Mouse (Mus musculus) heart, embryonic 11.5 days (tissue): Measurements from ENCODE around the gene Grm3. TPM values are rescaled to one million over a fixed set of nuclear protein-coding genes. Genes with fewer than 3 reads are reported as not detected.

Experiments
- ATAC-seq: fragments of 200-750 bp; cut with Nextera tagmentation; replicated peaks from 2 replicates; pipeline ENCODE4 v1.8.0; 2017; ENCODE audit warnings: moderate library complexity; ENCODE audit not compliant: insufficient number of reproducible peaks, low FRiP score, low TSS enrichment
- H3K27ac ChIP-seq: fragments of 300-500 bp; sonication (generic); 2 replicates; pipeline ENCODE4 v1.5.1; 2014; ENCODE audit warnings: mild to moderate bottlenecking, low read depth, low read length
- H3K27me3 ChIP-seq: fragments of 300-500 bp; sonication (generic); 2 replicates; pipeline ENCODE4 v1.6.1; 2014; ENCODE audit warnings: mild to moderate bottlenecking, low read length, mixed read lengths; ENCODE audit not compliant: control insufficient read depth, insufficient read depth
- H3K36me3 ChIP-seq: fragments of 300-500 bp; sonication (generic); 2 replicates; pipeline ENCODE4 v1.6.1; 2014; ENCODE audit warnings: mild to moderate bottlenecking, low read length, moderate library complexity, mixed read lengths; ENCODE audit not compliant: control insufficient read depth, insufficient read depth
- H3K4me1 ChIP-seq: fragments of 300-500 bp; sonication (generic); 2 replicates; pipeline ENCODE4 v1.6.1; 2014; ENCODE audit warnings: low read length; ENCODE audit not compliant: control insufficient read depth, insufficient read depth
- H3K4me2 ChIP-seq: fragments of 300-500 bp; sonication (generic); 2 replicates; pipeline ENCODE4 v1.6.1; 2014; ENCODE audit warnings: mild to moderate bottlenecking, moderate library complexity
- H3K4me3 ChIP-seq: fragments of 300-500 bp; sonication (generic); 2 replicates; pipeline ENCODE4 v1.5.1; 2014; ENCODE audit warnings: low read depth, low read length
- H3K9ac ChIP-seq: fragments of 300-500 bp; sonication (generic); 2 replicates; pipeline ENCODE4 v1.6.1; 2014; ENCODE audit warnings: mild to moderate bottlenecking, low read depth, low read length, moderate library complexity
- H3K9me3 ChIP-seq: fragments of 300-500 bp; sonication (generic); replicated peaks from 2 replicates; pipeline ENCODE4 v1.6.1; 2016; ENCODE audit warnings: low read length; ENCODE audit not compliant: control insufficient read depth
- WGBS: fragments of 180-500 bp; shearing (Covaris S2); extraction: QIAGEN DNeasy Blood & Tissue Kit; methylation state at CpG from one replicate; pipeline ENCODE4 v1.1.7; 2014; ENCODE audit not compliant: insufficient replicate concordance; 5-methylcytosine and 5-hydroxymethylcytosine counted together
- polyA plus RNA-seq: library from polyadenylated mRNA; unstranded; fragments of >200 nt; fragmentation: Nextera tagmentation; extraction: Ambion mirVana; gene quantifications from 2 replicates; pipeline ENCODE4 v1.2.1, GENCODE M21; 2014

Grm3 gene
- polyA plus RNA-seq, 1 experiment from 2014 or later, result 0.04 TPM

DNA sequence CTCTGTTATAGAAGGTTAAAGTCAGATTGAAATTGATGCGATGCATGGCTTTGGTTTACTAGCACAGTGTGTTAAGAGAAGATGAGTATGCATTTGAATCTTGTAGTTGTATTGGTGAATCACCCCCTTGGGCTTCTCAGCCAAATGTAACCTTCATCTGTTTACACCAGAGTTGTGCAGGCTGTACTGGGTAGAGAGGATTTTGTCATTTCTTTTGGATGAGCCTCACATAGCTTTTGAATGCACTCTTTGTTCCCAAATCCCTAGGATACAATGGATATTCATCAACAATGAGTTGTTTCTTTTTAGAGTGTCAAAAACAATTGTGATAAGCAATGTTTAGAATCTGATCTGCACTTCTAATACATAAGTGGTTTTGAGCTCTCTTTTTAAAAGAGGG, 17.9 kb downstream of the Grm3 start:
- Histone ChIP-seq H3K4me1 (no peaks in the 10 kb centered on the region), H3K27me3 (no peaks in the 10 kb centered on the region), H3K4me2 (no peak overlapping the region), H3K9ac (no peak overlapping the region), H3K36me3 (no peaks in the 10 kb centered on the region), H3K27ac (no peak overlapping the region), H3K4me3 (no peak overlapping the region), H3K9me3 (no peaks in the 10 kb centered on the region)
- no peak for ATAC-seq
- 88% methylated on average over 1 of the region's 1 CpGs for WGBS

DNA sequence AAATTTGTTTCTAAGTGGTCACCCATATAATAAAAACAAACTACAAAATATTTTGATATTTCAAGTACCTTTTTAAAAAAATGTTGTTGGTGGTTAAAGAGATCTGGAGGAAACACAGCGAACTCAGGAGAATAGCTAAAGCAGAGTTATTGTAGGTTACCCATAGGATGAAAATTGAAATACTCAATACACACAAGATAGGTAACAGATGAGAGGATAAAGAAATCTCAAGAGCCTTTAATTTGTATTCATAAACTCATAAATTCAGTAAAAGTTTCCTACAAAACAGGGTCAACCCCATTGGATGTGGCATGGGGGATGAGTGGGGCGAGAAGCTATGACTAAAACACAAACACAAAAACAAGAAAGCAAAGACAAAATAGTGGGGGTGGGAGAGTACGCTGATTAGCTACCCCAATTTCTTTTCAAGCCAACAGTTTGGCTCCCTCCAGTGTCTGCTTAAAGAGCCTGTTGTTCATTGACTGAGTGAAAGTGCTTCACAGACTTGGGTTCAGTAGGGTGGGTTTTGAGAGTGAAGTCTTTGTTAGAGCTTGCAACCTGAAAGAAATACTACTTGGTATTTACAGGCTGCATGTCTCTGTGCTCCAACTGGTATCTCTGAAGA, 21.5 kb downstream of the Grm3 start:
- H3K4me1 ChIP-seq, result no peaks in the 10 kb centered on the region
- no peaks in the 10 kb centered on the region for H3K27me3 ChIP-seq
- H3K36me3 ChIP-seq, result no peaks in the 10 kb centered on the region
- H3K4me3 ChIP-seq, result no peak overlapping the region
- ATAC-seq, result no peak
- no peak overlapping the region for H3K27ac ChIP-seq
- no peak overlapping the region for H3K9ac ChIP-seq
- no peaks in the 10 kb centered on the region for H3K9me3 ChIP-seq
- no peak overlapping the region for H3K4me2 ChIP-seq
- 44% methylated on average over 3 of the region's 3 CpGs for WGBS

DNA sequence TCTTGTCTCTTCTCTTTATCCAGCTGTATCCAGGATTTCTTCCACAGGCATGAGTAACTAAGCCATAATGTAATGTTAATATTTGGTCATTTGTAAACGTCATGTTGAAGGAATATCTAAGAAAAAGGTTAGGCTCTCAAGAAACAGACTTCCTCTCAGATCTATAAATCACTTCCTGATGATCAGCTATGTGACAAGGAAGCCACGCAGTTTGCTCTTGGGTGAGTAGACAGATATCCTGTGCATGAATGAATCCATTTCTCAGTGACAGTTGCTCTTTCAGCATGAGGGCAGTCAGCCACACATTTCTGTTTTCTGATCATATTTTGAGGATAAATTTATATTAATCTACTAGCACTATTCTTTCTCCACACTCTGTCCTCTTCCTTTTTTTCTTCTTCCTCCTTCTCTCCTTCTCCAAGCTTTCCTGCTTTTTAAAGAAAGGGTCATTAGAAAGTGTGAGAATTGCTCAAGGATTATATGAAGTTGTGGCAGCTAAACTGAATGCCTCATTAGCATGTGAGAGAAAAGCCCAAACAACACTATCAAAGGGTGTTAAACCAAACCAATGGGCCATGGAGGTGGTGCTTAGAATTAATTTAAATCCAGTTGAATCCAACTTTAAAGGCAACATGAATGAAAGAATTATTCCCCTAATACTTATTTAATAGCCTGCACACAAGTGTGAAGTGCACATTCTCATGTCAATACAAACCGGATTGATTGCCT, 22.1 kb downstream of the Grm3 start:
- Histone ChIP-seq H3K4me1 (no peaks in the 10 kb centered on the region), H3K27me3 (no peaks in the 10 kb centered on the region), H3K9me3 (no peaks in the 10 kb centered on the region), H3K4me2 (no peak overlapping the region), H3K9ac (no peak overlapping the region), H3K36me3 (no peaks in the 10 kb centered on the region), H3K27ac (no peak overlapping the region), H3K4me3 (no peak overlapping the region)
- no peak for ATAC-seq
- 28% methylated on average over 3 of the region's 3 CpGs for WGBS

DNA sequence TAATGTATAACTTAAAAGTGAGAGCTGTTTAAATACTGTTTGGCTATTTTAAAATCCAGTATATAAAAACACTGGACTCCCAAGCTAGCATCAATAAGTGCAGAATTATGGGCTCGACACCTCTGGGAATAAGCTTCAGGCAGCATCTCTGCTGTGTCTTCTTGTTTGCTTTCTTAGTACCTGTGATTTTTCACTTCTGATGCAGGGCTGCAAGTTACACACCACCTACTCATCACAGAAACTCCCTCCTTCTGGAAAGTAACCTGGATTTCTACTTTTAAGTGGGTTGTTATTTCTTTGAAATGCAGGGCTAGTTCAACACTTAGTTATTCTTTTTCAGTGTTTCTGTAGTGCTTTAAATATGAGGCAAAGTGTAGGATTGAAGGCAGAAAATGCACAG, 32.6 kb downstream of the Grm3 start:
- H3K27ac ChIP-seq, result no peak overlapping the region
- no peak for ATAC-seq
- WGBS, result 75% methylated on average over 1 of the region's 1 CpGs
- H3K9me3 ChIP-seq, result no peaks in the 10 kb centered on the region
- H3K4me3 ChIP-seq, result no peak overlapping the region
- H3K27me3 ChIP-seq, result no peaks in the 10 kb centered on the region
- no peak overlapping the region for H3K4me2 ChIP-seq
- no peaks in the 10 kb centered on the region for H3K36me3 ChIP-seq
- H3K4me1 ChIP-seq, result no peaks in the 10 kb centered on the region
- H3K9ac ChIP-seq, result no peak overlapping the region

DNA sequence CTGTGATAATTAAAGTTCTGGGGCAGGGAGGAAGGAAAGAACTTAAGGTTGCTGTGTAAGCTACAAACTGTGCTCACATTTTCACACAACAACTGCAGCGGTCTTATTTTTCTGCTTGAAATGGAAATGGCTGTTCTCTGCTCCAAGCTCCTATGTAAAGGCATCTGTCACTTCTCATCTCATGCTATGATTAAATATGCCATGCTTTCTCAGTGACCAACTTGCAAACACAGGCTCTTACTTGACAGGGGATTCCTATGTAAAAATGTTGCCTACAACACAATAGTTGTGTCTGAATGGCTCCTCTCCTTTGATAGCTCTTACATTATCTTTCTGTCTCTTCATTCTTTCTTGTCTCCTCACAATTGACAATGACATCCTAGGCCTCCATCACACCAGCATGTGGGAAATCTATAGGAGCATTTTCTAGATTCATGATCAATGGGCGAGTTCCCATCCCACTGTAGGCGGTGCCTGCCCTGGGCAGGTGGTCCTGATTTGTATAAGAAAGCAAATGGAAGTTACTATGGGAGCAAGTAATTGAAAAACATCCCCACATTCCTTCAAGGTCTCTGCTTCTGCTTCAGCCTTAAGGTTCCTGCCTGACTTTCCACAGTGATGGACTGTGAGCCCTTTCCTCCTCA, 34.2 kb downstream of the Grm3 start:
- 44% methylated on average over 3 of the region's 3 CpGs for WGBS
- ATAC-seq, result no peak
- Histone ChIP-seq H3K27me3 (no peaks in the 10 kb centered on the region), H3K9me3 (no peaks in the 10 kb centered on the region), H3K36me3 (no peaks in the 10 kb centered on the region), H3K4me3 (no peak overlapping the region), H3K9ac (no peak overlapping the region), H3K4me1 (no peaks in the 10 kb centered on the region), H3K4me2 (no peak overlapping the region), H3K27ac (no peak overlapping the region)

- Histone ChIP-seq H3K9me3 (no peaks in the 10 kb centered on the region), H3K4me2 (no peak overlapping the region), H3K27me3 (no peaks in the 10 kb centered on the region), H3K36me3 (no peaks in the 10 kb centered on the region), H3K4me3 (no peak overlapping the region), H3K4me1 (no peaks in the 10 kb centered on the region), H3K9ac (no peak overlapping the region), H3K27ac (no peak overlapping the region)
- no peak for ATAC-seq
- WGBS, result 34% methylated on average over 1 of the region's 1 CpGs
These were observed 34.8 kb downstream of the Grm3 start for GRCm38 (mm10) chr5:9690192-9690591.

- no peaks in the 10 kb centered on the region for H3K9me3 ChIP-seq
- no peak overlapping the region for H3K4me3 ChIP-seq
- H3K9ac ChIP-seq, result no peak overlapping the region
- no peaks in the 10 kb centered on the region for H3K4me1 ChIP-seq
- H3K36me3 ChIP-seq, result no peaks in the 10 kb centered on the region
- no peaks in the 10 kb centered on the region for H3K27me3 ChIP-seq
- H3K4me2 ChIP-seq, result no peak overlapping the region
- no peak overlapping the region for H3K27ac ChIP-seq
- WGBS, result 51% methylated on average over 2 of the region's 2 CpGs
- no peak for ATAC-seq
These were observed 41.8 kb downstream of the Grm3 start for GRCm38 (mm10) chr5:9683204-9683603.

- no peaks in the 10 kb centered on the region for H3K27me3 ChIP-seq
- 57% methylated on average over 1 of the region's 1 CpGs for WGBS
- H3K27ac ChIP-seq, result no peak overlapping the region
- H3K9me3 ChIP-seq, result no peaks in the 10 kb centered on the region
- no peak overlapping the region for H3K4me2 ChIP-seq
- H3K4me1 ChIP-seq, result no peaks in the 10 kb centered on the region
- no peak overlapping the region for H3K4me3 ChIP-seq
- no peak overlapping the region for H3K9ac ChIP-seq
- H3K36me3 ChIP-seq, result no peaks in the 10 kb centered on the region
- no peak for ATAC-seq
These were observed 56.0 kb downstream of the Grm3 start for GRCm38 (mm10) chr5:9669002-9669401.
